Mouse (Mus musculus) lung, postnatal 0 days (tissue): ENCODE measurements at regions not wholly inside any gene's neighbourhood (a gene's known extent, or its start where the extent isn't known, plus 50 kb on each side); places are given as distances from the start of the nearest gene placed in this dataset.

Source experiments
- CTCF ChIP-seq: IDR thresholded peaks from 2 replicates; pipeline ENCODE4 v1.5.1; 2016; ENCODE audit warnings: antibody characterized with exemption, mild to moderate bottlenecking
- EP300 ChIP-seq: IDR thresholded peaks from 2 replicates; pipeline ENCODE4 v1.6.1; 2016; ENCODE audit warnings: antibody characterized with exemption, mild to moderate bottlenecking, control low read depth

DNA sequence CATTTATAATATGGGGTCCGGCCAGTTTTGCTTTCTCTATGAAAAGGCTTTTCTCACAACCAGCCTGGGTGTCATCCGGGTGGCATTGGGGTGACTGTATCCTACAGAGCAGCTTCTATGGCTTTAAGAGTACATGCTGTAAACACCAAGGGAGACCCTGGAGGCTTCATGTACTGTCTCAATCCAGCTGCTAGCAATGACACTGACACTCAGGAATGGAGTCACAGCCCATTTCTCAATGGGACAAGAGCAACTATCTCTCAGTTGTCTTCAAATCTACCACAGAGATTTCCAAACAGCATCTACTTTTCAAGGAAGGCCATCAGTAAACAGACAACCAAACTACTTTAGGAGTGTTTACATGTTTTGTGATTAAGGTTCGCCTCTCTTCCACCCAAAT is 397.5 kb downstream of the Adamts20 start:
- TF ChIP-seq CTCF (no peak), EP300 (no peak)
